Mouse (Mus musculus) C2C12 (cell line): ENCODE results near the gene Arid3a.

ENCODE experiments used
- CEBPB ChIP-seq: IDR thresholded peaks from one replicate; pipeline ENCODE4 v1.6.1; 2011; ENCODE audit warnings: low read depth, mild to moderate bottlenecking, control low read depth, moderate library complexity
- CTCF ChIP-seq: IDR thresholded peaks from one replicate; pipeline ENCODE4 v1.5.1; 2011; ENCODE audit not compliant: control insufficient read depth, insufficient read depth, insufficient read length
- FOSL1 ChIP-seq: IDR thresholded peaks from one replicate; pipeline ENCODE4 v1.8.0; 2011; ENCODE audit warnings: mild to moderate bottlenecking, low read length; ENCODE audit not compliant: poor library complexity, insufficient read depth, severe bottlenecking
- MAX ChIP-seq: IDR thresholded peaks from one replicate; pipeline ENCODE4 v1.6.1; 2011; ENCODE audit warnings: mild to moderate bottlenecking, control low read depth
- MYOD1 ChIP-seq: IDR thresholded peaks from one replicate; pipeline ENCODE4 v1.6.1; 2011; ENCODE audit warnings: low read depth; ENCODE audit not compliant: control insufficient read depth, insufficient read length
- MYOG ChIP-seq: IDR thresholded peaks from one replicate; pipeline ENCODE4 v1.6.1; 2011; ENCODE audit not compliant: control insufficient read depth, insufficient read length; ENCODE audit errors: extremely low read depth
- USF1 ChIP-seq: IDR thresholded peaks from one replicate; pipeline ENCODE4 v1.6.1; 2011; ENCODE audit warnings: low read depth, mild to moderate bottlenecking, control low read depth, moderate library complexity

DNA sequence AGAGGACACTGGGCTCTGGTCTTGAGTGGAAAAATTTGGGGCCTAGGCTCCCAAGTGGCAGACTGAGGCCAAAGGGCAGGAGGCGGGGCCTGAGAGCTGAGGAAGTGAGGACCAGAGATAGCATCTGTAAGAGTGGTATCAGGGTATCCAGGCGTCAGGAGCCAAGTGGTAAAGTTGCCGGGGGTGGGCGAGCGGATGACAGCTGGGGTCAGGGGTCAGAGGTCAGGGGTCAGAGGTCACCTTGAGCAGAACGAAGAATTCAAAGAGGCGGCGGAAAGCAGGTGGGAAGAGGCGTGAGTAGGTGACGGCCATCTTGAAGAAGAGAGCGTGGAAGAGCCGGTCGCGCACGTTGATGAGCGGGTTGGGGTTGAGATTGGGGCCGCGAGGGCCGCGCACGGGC is 56.8 kb downstream of the Arid3a start:
- TF ChIP-seq CTCF: no peak
- TF ChIP-seq MYOG: no peak
- no peak for TF ChIP-seq USF1
- no peak for TF ChIP-seq FOSL1
- TF ChIP-seq MYOD1: no peak
- no peak for TF ChIP-seq MAX
- no peak for TF ChIP-seq CEBPB
